Mouse (Mus musculus) erythroblast, embryonic 14.5 days (primary cell): ENCODE measurements around the gene Htr1f.

Experiments
- GATA1 ChIP-seq: IDR thresholded peaks from 2 replicates; pipeline ENCODE4 v1.6.1; 2012; ENCODE audit warnings: low read length, inconsistent platforms, mixed read lengths
- TAL1 ChIP-seq: IDR thresholded peaks from 3 replicates; pipeline ENCODE4 v1.6.1; 2012; ENCODE audit warnings: low read length, inconsistent platforms, mixed read lengths

- TF ChIP-seq GATA1 = no peak
- TF ChIP-seq TAL1 = no peak
Observed at GRCm38 (mm10) chr16:64987049-64987448, 118.6 kb downstream of the Htr1f start.
